Mouse (Mus musculus): Measurements from ENCODE around the gene Cyp27a1. TPM values are rescaled to one million over a fixed set of nuclear protein-coding genes. Genes with fewer than 3 reads are reported as not detected.
A peak's percentile ranks its signal among the peaks of the same experiment; 100 is the strongest.

Gene Cyp27a1
- total RNA-seq, 1 experiment from 2014 or later = 15.5 TPM

- DNase-seq = no peak
Observed at GRCm38 (mm10) chr1:74718113-74718512, 4.7 kb downstream of the Cyp27a1 start.

GRCm38 (mm10) chr1:74719281-74719680 lies 5.9 kb downstream of the Cyp27a1 start:
- no peak for DNase-seq

GRCm38 (mm10) chr1:74721657-74722056 lies 8.3 kb downstream of the Cyp27a1 start:
- no peak for DNase-seq

GRCm38 (mm10) chr1:74723748-74724147 lies 10.4 kb downstream of the Cyp27a1 start:
- DNase-seq = no peak

- DNase-seq = no peak
Observed at GRCm38 (mm10) chr1:74726114-74726513, 12.7 kb downstream of the Cyp27a1 start.

GRCm38 (mm10) chr1:74726674-74727073 lies 13.3 kb downstream of the Cyp27a1 start:
- DNase-seq = no peak

- DNase-seq = no peak
Observed at GRCm38 (mm10) chr1:74728446-74728845, 15.1 kb downstream of the Cyp27a1 start.

- no peak for DNase-seq
Observed at GRCm38 (mm10) chr1:74736977-74737376, 23.6 kb downstream of the Cyp27a1 start.

- no peak for DNase-seq
Observed at GRCm38 (mm10) chr1:74737500-74737899, 24.1 kb downstream of the Cyp27a1 start.

- DNase-seq = no peak
Observed at GRCm38 (mm10) chr1:74740846-74741245, 27.5 kb downstream of the Cyp27a1 start.

GRCm38 (mm10) chr1:74747335-74747734 lies 34.0 kb downstream of the Cyp27a1 start:
- DNase-seq = no peak

- peak; percentile 66 for DNase-seq
Observed at GRCm38 (mm10) chr1:74748643-74749271, 35.4 kb downstream of the Cyp27a1 start, which contains the start of gene Prkag3. TSS of gene Prkag3 (minus strand) at chr1:74749221.

GRCm38 (mm10) chr1:74749301-74749700 lies 35.9 kb downstream of the Cyp27a1 start:
- DNase-seq = peak; percentile 56

- DNase-seq = no peak
Observed at GRCm38 (mm10) chr1:74750683-74751082, 37.3 kb downstream of the Cyp27a1 start.

- no peak for DNase-seq
Observed at GRCm38 (mm10) chr1:74752150-74752549, 38.8 kb downstream of the Cyp27a1 start.

- DNase-seq = no peak
Observed at GRCm38 (mm10) chr1:74752833-74753232, 39.5 kb downstream of the Cyp27a1 start.

GRCm38 (mm10) chr1:74753266-74753974 lies 40.0 kb downstream of the Cyp27a1 start:
- no peak for DNase-seq

- no peak for DNase-seq
Observed at GRCm38 (mm10) chr1:74754175-74754785, 40.9 kb downstream of the Cyp27a1 start.

GRCm38 (mm10) chr1:74759773-74760172 lies 46.4 kb downstream of the Cyp27a1 start:
- no peak for DNase-seq

GRCm38 (mm10) chr1:74763081-74763480 lies 49.7 kb downstream of the Cyp27a1 start:
- DNase-seq = peak; percentile 77

- no peak for DNase-seq
Observed at GRCm38 (mm10) chr1:74770727-74771466, 57.5 kb downstream of the Cyp27a1 start.

- no peak for DNase-seq
Observed at GRCm38 (mm10) chr1:74771467-74771844, 58.1 kb downstream of the Cyp27a1 start.

- no peak for DNase-seq
Observed at GRCm38 (mm10) chr1:74771845-74771930, 58.3 kb downstream of the Cyp27a1 start, which contains the start of gene Wnt6. TSS of gene Wnt6 (plus strand) at chr1:74771892.

Measured in adrenal gland, postnatal 25 days (tissue).